Mouse (Mus musculus) neural tube, embryonic 12.5 days (tissue): ENCODE measurements around the gene Wfdc2. TPM values are rescaled to one million over a fixed set of nuclear protein-coding genes. Genes with fewer than 3 reads are reported as not detected.

Experiments used
- ATAC-seq: fragments of 200-750 bp; cut with Nextera tagmentation; 2 replicates; pipeline ENCODE4 v1.8.0; 2017; ENCODE audit warnings: low read depth, mild to moderate bottlenecking, moderate TSS enrichment, moderate library complexity; ENCODE audit not compliant: low FRiP score
- H3K27ac ChIP-seq: fragments of 300-500 bp; sonication (generic); 2 replicates; pipeline ENCODE4 v1.5.1; 2016
- H3K27me3 ChIP-seq: fragments of 300-500 bp; sonication (generic); replicated peaks from 2 replicates; pipeline ENCODE4 v1.6.1; 2016; ENCODE audit warnings: mild to moderate bottlenecking
- H3K36me3 ChIP-seq: fragments of 300-500 bp; sonication (generic); 2 replicates; pipeline ENCODE4 v1.6.1; 2016; ENCODE audit warnings: mild to moderate bottlenecking
- H3K4me1 ChIP-seq: fragments of 300-500 bp; sonication (generic); 2 replicates; pipeline ENCODE4 v1.6.1; 2016
- H3K4me2 ChIP-seq: fragments of 300-500 bp; sonication (generic); replicated peaks from 2 replicates; pipeline ENCODE4 v1.6.1; 2016; ENCODE audit warnings: mild to moderate bottlenecking
- H3K4me3 ChIP-seq: fragments of 300-500 bp; sonication (generic); 2 replicates; pipeline ENCODE4 v1.5.1; 2016
- H3K9ac ChIP-seq: fragments of 300-500 bp; sonication (generic); 2 replicates; pipeline ENCODE4 v1.6.1; 2016; ENCODE audit warnings: mild to moderate bottlenecking
- H3K9me3 ChIP-seq: fragments of 300-500 bp; sonication (generic); 2 replicates; pipeline ENCODE4 v1.6.1; 2016; ENCODE audit warnings: mild to moderate bottlenecking
- WGBS: fragments of 180-500 bp; shearing (Covaris S2); methylation state at CpG from one replicate; pipeline ENCODE4 v1.1.7; 2016; 5-methylcytosine and 5-hydroxymethylcytosine counted together
- polyA plus RNA-seq: library from polyadenylated mRNA; unstranded; fragments of >200 nt; fragmentation: Nextera tagmentation; extraction: Ambion mirVana; gene quantifications from 2 replicates; pipeline ENCODE4 v1.2.1, GENCODE M21; 2016

The Wfdc2 gene
- 5.1 and 6.5 TPM in 2 replicates for polyA plus RNA-seq

GRCm38 (mm10) chr2:164562391-164563188, at the start of gene Wfdc2:
TSS of gene Wfdc2 (plus strand) at chr2:164562413.
- Histone ChIP-seq H3K4me1 (peaks cover 16% of the 10 kb centered on the region), H3K9me3 (no peaks in the 10 kb centered on the region), H3K27me3 (peaks cover 21% of the 10 kb centered on the region), H3K4me3 (peak within 1 kb of the TSS; percentile 41), H3K9ac (peak within 1 kb of the TSS; percentile 58), H3K36me3 (no peaks in the 10 kb centered on the region), H3K4me2 (peak within 1 kb of the TSS; percentile 88), H3K27ac (no peak within 1 kb of the TSS)
- 4% methylated on average over 24 of the region's 24 CpGs for WGBS
- ATAC-seq: peak; percentile 37

- no peak overlapping the region for H3K9ac ChIP-seq
- H3K9me3 ChIP-seq: no peaks in the 10 kb centered on the region
- H3K4me3 ChIP-seq: no peak overlapping the region
- H3K36me3 ChIP-seq: no peaks in the 10 kb centered on the region; the same call in 1 of the 2 replicates
- no peaks in the 10 kb centered on the region for H3K27me3 ChIP-seq
- H3K4me2 ChIP-seq: no peak overlapping the region
- 79% methylated on average over 8 of the region's 8 CpGs for WGBS
- H3K27ac ChIP-seq: no peak overlapping the region
- ATAC-seq: no peak
- H3K4me1 ChIP-seq: no peaks in the 10 kb centered on the region
These were observed 48.8 kb upstream of the Wfdc2 start for GRCm38 (mm10) chr2:164513389-164513788.

- Histone ChIP-seq H3K4me1 (no peaks in the 10 kb centered on the region), H3K27ac (no peak overlapping the region), H3K4me3 (no peak overlapping the region), H3K4me2 (no peak overlapping the region), H3K9me3 (no peaks in the 10 kb centered on the region), H3K27me3 (no peaks in the 10 kb centered on the region), H3K9ac (no peak overlapping the region), H3K36me3 (no peaks in the 10 kb centered on the region)
- ATAC-seq: no peak
- WGBS: 80% methylated on average over 3 of the region's 3 CpGs
These were observed 47.3 kb upstream of the Wfdc2 start for GRCm38 (mm10) chr2:164514916-164515315.

- Histone ChIP-seq H3K27ac (no peak overlapping the region), H3K4me1 (no peaks in the 10 kb centered on the region), H3K27me3 (no peaks in the 10 kb centered on the region), H3K4me2 (no peak overlapping the region), H3K9me3 (no peaks in the 10 kb centered on the region), H3K36me3 (no peaks in the 10 kb centered on the region), H3K9ac (no peak overlapping the region), H3K4me3 (no peak overlapping the region)
- ATAC-seq: no peak
- 76% methylated on average over 9 of the region's 9 CpGs for WGBS
These were observed 46.3 kb upstream of the Wfdc2 start for GRCm38 (mm10) chr2:164515897-164516296.

- WGBS: 89% methylated on average over 11 of the region's 11 CpGs
- ATAC-seq: no peak
- no peak overlapping the region for H3K9ac ChIP-seq
- no peaks in the 10 kb centered on the region for H3K9me3 ChIP-seq
- no peak overlapping the region for H3K27ac ChIP-seq
- H3K27me3 ChIP-seq: 0 out of 2 replicates have a peak, but pooled peaks cover 1% of the 10 kb centered on the region
- H3K36me3 ChIP-seq: no peaks in the 10 kb centered on the region
- H3K4me3 ChIP-seq: no peak overlapping the region
- no peaks in the 10 kb centered on the region for H3K4me1 ChIP-seq
- H3K4me2 ChIP-seq: no peak overlapping the region
These were observed 45.6 kb upstream of the Wfdc2 start for GRCm38 (mm10) chr2:164516592-164516991.

- peaks cover 7% of the 10 kb centered on the region; the same call in 1 of the 2 replicates for H3K27me3 ChIP-seq
- H3K9ac ChIP-seq: no peak overlapping the region
- no peak for ATAC-seq
- H3K4me3 ChIP-seq: no peak overlapping the region
- no peaks in the 10 kb centered on the region for H3K36me3 ChIP-seq
- no peak overlapping the region for H3K4me2 ChIP-seq
- H3K4me1 ChIP-seq: no peaks in the 10 kb centered on the region
- WGBS: 31% methylated on average over 10 of the region's 10 CpGs
- no peak overlapping the region for H3K27ac ChIP-seq
- no peaks in the 10 kb centered on the region for H3K9me3 ChIP-seq
These were observed 44.6 kb upstream of the Wfdc2 start for GRCm38 (mm10) chr2:164517485-164518221.

- 65% methylated on average over 11 of the region's 11 CpGs for WGBS
- no peak overlapping the region for H3K9ac ChIP-seq
These were observed 43.7 kb upstream of the Wfdc2 start for GRCm38 (mm10) chr2:164518266-164519170.

GRCm38 (mm10) chr2:164519171-164519526, 43.1 kb upstream of the Wfdc2 start:
- Histone ChIP-seq H3K27me3 (peaks cover 7% of the 10 kb centered on the region; the same call in 1 of the 2 replicates), H3K9me3 (no peaks in the 10 kb centered on the region)
- no peak for ATAC-seq

More at GRCm38 (mm10) chr2:164518266-164519170, 43.7 kb upstream of the Wfdc2 start:
- Histone ChIP-seq H3K36me3 (no peaks in the 10 kb centered on the region), H3K4me3 (no peak overlapping the region), H3K4me1 (no peaks in the 10 kb centered on the region), H3K9me3 (no peaks in the 10 kb centered on the region), H3K27me3 (peaks cover 7% of the 10 kb centered on the region; the same call in 1 of the 2 replicates), H3K27ac (no peak overlapping the region), H3K4me2 (no peak overlapping the region)
- ATAC-seq: no peak

GRCm38 (mm10) chr2:164520782-164521181, 41.4 kb upstream of the Wfdc2 start:
- WGBS: 6% methylated on average over 3 of the region's 3 CpGs
- Histone ChIP-seq H3K4me2 (no peak overlapping the region), H3K4me3 (no peak overlapping the region), H3K4me1 (no peaks in the 10 kb centered on the region), H3K36me3 (no peaks in the 10 kb centered on the region), H3K27me3 (peaks cover 7% of the 10 kb centered on the region; the same call in 1 of the 2 replicates), H3K27ac (no peak overlapping the region), H3K9me3 (no peaks in the 10 kb centered on the region), H3K9ac (no peak overlapping the region)
- ATAC-seq: no peak

More at GRCm38 (mm10) chr2:164519171-164519526, 43.1 kb upstream of the Wfdc2 start:
- Histone ChIP-seq H3K4me2 (no peak overlapping the region), H3K4me1 (no peaks in the 10 kb centered on the region), H3K4me3 (no peak overlapping the region), H3K27ac (no peak overlapping the region), H3K9ac (no peak overlapping the region), H3K36me3 (no peaks in the 10 kb centered on the region)
- 45% methylated on average over 6 of the region's 6 CpGs for WGBS

GRCm38 (mm10) chr2:164521841-164522240, 40.4 kb upstream of the Wfdc2 start:
- Histone ChIP-seq H3K4me3 (no peak overlapping the region), H3K4me2 (no peak overlapping the region), H3K36me3 (no peaks in the 10 kb centered on the region), H3K9me3 (peaks cover 4% of the 10 kb centered on the region; the same call in 1 of the 2 replicates), H3K9ac (no peak overlapping the region), H3K27ac (no peak overlapping the region), H3K27me3 (peaks cover 7% of the 10 kb centered on the region; the same call in 1 of the 2 replicates), H3K4me1 (no peaks in the 10 kb centered on the region)
- ATAC-seq: no peak
- 18% methylated on average over 11 of the region's 11 CpGs for WGBS

- Histone ChIP-seq H3K4me1 (no peaks in the 10 kb centered on the region), H3K9me3 (peaks cover 7% of the 10 kb centered on the region; the same call in 1 of the 2 replicates), H3K4me3 (no peak overlapping the region), H3K27ac (no peak overlapping the region), H3K36me3 (no peaks in the 10 kb centered on the region), H3K4me2 (no peak overlapping the region), H3K27me3 (peaks cover 7% of the 10 kb centered on the region; the same call in 1 of the 2 replicates), H3K9ac (no peak overlapping the region)
- 39% methylated on average over 8 of the region's 8 CpGs for WGBS
- ATAC-seq: no peak
These were observed 39.9 kb upstream of the Wfdc2 start for GRCm38 (mm10) chr2:164522280-164522679.
